Mouse (Mus musculus) kidney, adult 18-20 months (tissue): ENCODE results near the gene Gm20906.
"Not testable (repeated sequence)": the region's sequence is repeated elsewhere in the genome, so short reads cannot be mapped to it uniquely, and the experiment has no call there.

Source experiments
- DNase-seq: peaks from one replicate; pipeline ENCODE4 v3.0.0; 2021

The Gm20906 gene

GRCm38 (mm10) chrY:87550666-87551065, at the start of gene Gm20906:
TSS of gene Gm20906 (plus strand) at chrY:87550966.
- DNase-seq, result not testable (repeated sequence)
